Mouse (Mus musculus): Measurements from ENCODE around the gene Rspry1.

GRCm38 (mm10) chr8:94582569-94582968 lies 19.2 kb upstream of the Rspry1 start:
- TF ChIP-seq GATA1 (IDR thresholded peaks at IDR 0.05; ENCODE audit: low read length) (no peak), TAL1 (IDR thresholded peaks at IDR 0.05; ENCODE audit: low read length) (no peak)
